Mouse (Mus musculus) left cerebral cortex, postnatal 14 days (tissue): ENCODE measurements at regions not wholly inside any gene's neighbourhood (a gene's known extent, or its start where the extent isn't known, plus 50 kb on each side); places are given as distances from the start of the nearest gene placed in this dataset.

Experiments
- DNase-seq, 2 experiments: peaks; one replicate each; pipeline ENCODE4 v3.0.0; 2021 to 2022; ENCODE audit warnings: low spot score in 2 of 2, mixed read lengths in 1 of 2
- intact Hi-C: fragments of 180-260 bp; cut with DNase I; formaldehyde crosslinking; loops from one replicate; pipeline ENCODE4 v1.15.1; 2025

GRCm38 (mm10) chr4:127862875-127863274 lies 107.9 kb downstream of the CK137956 start:
- DNase-seq = no peak
- intact Hi-C loops = no loop called here

DNA sequence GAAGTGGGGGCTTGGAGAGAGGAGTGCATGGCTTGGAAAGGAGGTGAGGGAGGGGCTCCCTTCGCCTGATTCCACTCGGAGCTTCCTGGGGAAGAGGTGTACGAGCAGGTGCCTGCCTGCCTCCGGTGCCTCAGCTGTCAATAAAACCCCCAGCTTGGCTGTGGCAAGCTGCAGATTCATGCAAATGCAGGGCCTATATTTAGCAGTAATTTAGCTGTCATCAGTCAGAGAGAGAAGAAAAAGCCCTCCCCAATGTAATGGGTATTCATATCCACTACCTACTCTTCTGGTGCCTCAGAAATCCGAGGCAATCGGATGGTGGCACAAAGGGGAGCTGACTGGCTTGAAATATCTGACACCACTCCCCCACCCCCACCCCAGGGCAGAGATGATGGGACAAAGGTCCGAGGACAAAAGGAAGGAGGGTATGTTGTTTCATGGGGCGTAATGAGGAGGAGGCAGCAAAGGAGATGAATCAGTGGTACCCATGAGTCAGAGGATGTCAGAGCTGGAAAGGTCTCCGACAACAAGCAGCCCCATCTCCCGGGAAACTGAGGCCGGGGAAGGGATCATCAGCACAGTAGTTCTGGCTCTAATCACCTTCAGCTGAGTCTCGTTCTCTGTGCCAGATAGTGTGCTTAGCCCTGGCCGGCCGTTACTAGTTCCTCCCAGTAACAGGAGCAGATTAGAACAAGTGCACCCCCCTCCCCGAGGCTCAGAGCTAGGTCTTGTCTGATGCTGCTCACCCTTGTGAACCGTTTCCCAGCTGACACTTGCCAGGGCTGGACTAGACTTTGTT lies 109.2 kb downstream of the CK137956 start:
- intact Hi-C loops = no loop called here
- peak; percentile 59 to 72 for DNase-seq

GRCm38 (mm10) chr4:127860271-127860670 lies 110.5 kb downstream of the CK137956 start:
- DNase-seq = no peak
- intact Hi-C loops = no loop called here

GRCm38 (mm10) chr4:127859505-127859904 lies 111.2 kb downstream of the CK137956 start:
- intact Hi-C loops = no loop called here
- DNase-seq = peak; percentile 27 to 31

DNA sequence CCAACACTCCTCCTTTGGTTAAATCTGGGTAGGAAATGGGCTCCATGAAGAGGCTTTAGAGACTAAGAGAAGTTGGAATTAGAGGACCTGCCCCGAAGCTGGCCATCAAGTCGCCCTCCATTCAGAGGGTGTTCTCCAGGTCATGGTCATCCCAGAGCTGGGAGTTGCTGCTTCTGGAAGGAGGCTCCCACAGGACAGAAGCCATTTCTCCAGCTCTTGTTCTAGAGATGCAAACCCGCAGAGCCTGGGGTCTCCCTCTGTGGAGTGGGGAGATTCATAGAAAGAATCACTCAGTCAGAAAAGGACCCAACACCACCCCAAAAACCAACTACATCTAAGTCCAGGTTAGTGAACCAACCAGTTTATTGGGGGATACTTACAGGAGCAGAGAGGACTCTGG lies 112.2 kb downstream of the CK137956 start:
- DNase-seq = no peak
- intact Hi-C loops = no loop called here

DNA sequence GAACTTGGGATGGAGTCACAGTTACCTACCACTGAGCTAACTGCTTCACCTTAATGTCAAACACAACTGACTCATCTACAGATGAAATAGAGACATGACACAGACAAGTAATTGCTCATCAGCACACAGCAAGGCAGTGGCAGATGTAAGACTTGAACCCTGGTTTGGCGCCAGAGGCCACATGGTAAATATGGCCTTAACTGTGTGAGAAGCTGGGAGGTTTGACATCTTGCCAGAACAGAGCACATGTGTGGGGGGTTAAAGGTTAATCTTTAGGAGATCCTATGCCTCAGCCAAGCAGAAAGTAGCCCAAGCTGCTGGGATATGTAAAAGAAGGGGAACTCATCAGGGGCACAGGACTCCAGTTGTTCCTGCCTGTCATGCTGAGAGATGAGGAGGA lies 114.9 kb downstream of the CK137956 start:
- intact Hi-C loops = no loop called here
- DNase-seq = no peak

- DNase-seq = peak; percentile 14 to 31
- intact Hi-C loops = no loop called here
These were observed 115.9 kb downstream of the CK137956 start for GRCm38 (mm10) chr4:127854776-127855409.

DNA sequence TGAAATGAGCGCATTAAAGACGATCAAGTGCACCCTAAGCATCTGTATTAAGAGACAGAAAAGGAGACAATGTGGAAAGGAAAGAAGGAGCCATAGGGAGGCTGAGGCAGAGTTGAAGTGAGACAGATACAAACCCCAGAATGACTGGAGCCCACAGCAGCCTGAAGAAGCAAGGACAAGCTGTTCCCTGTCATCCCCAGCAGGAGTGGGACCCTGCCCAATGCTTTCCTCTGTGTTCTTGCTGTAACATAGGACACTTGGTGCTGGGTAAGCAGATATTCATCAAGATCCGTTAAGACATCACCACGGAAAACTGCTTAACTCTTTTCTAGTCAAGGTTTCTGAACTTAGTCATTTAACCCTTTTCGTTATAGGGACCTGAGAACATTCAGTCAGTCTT lies 121.4 kb downstream of the CK137956 start:
- intact Hi-C loops = no loop called here
- DNase-seq = no peak

- intact Hi-C loops = no loop called here
- DNase-seq = no peak
These were observed 124.4 kb downstream of the CK137956 start for GRCm38 (mm10) chr4:127846321-127846720.

DNA sequence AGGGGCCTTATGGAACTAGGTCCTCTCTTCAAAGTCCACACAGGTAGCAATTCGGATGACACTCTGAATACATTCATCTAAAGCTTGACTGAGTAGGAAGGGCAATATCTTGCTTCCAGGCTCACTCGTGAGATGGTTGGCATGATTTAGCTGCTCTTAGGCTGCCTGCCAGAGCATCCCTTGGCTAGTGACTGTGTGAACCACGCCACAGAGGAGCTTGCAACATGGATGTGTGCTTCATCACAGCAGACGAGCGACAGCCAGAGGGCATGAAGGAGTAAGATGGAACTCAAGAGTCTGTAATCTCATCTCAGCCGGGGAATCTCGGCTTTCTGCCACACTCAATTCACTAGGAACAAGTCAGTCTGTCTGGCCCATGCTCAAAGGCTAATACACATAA lies 127.3 kb downstream of the CK137956 start:
- peak; percentile 20 to 29 for DNase-seq
- intact Hi-C loops = no loop called here

DNA sequence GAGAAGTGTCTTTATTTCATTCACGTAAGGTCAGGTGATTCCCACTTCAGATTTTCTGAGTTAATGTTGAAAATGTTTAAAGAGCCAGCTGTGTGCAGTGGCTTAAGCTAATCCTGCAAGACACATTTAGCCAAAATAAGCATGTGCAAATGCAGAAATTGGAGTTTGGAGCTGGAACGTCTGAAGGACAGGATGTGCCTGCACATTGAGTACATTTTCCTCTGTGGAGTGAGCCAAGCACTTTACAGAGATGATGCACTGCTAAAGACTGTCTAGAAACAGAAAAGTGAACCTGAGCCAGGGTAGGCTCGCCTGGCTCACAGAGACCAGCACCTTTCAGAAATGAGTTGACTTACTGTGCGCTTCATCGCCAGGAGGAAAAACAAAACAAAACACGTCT lies 137.1 kb downstream of the CK137956 start:
- intact Hi-C loops = no loop called here
- peak; percentile 59 to 77 for DNase-seq

DNA sequence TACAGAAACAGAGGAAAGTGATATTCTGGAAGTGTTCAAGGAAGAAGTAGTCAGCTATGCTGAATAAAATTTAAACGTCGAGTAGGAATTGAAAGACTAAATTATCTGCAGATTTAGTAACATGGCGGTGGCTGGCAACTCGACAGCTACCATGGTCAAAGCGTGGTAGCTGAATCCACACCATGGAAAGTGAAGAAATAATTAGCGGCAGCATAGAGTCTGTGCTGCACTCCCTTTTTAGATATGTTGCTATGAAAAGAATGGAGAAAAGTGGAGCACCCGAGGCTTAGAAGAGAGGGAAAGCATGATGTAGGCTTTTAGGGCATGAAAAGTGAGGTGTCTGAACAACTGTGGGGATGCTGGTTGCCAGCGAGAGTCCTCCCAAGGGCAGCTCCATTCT lies 143.8 kb downstream of the CK137956 start:
- peak in 1 of 2 experiments; percentile 22 for DNase-seq
- intact Hi-C loops = no loop called here

GRCm38 (mm10) chr4:127819501-127819900 lies 151.2 kb downstream of the CK137956 start:
- intact Hi-C loops = loop anchor here (5.0 to 10.0 kb wide), 3 partner anchors 115 to 265 kb away; no protein-coding TSS in a partner anchor
- DNase-seq = no peak

DNA sequence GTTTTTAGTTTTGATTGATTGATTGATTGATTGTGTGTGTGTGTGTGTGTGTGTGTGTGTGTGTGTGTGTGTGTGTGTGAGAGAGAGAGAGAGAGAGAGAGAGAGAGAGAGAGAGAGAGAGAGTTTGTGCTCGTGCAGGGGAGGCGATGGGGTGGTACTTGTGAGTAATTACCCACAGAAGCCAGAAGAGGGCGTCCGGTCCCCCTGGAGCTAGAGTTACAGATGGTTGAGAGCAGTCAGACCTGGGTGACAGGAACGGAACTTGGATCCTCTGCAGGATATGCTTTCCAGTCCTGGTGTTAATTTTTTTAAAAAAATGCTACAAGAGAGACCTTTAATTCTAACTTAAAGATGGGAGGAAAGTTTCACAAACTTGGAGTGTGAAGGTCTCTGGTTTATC lies 151.7 kb downstream of the CK137956 start:
- no peak for DNase-seq
- intact Hi-C loops = loop anchor here (5.0 to 10.0 kb wide), 3 partner anchors 114 to 264 kb away; no protein-coding TSS in a partner anchor

- DNase-seq = no peak
- intact Hi-C loops = loop anchor here (5.0 to 10.0 kb wide), 3 partner anchors 110 to 260 kb away; no protein-coding TSS in a partner anchor
These were observed 156.1 kb downstream of the CK137956 start for GRCm38 (mm10) chr4:127814631-127815030.

DNA sequence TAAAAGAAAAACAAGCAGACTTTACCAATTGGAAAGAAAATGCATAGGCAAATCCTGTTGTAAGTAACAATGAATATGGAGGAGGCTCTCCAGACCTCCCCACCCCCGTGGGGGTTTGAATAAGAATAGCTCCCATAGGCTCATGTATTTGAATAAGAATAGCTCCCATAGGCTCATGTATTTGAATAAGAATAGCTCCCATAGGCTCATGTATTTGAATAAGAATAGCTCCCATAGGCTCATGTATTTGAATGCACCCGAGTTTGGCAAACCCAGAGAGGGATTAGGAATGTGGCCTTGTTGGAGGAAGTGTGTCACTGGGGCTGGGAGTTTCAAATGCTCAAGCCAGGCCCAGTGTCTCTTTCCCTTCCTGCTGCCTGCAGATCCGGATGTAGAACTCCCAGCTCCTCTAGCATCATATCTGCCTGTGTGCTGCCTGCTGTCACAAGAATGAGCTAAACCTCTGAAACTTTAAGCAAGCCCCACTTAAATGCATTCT lies 158.7 kb downstream of the CK137956 start:
- no peak for DNase-seq
- intact Hi-C loops = loop anchor here (10.0 kb wide), 2 partner anchors 107 to 257 kb away; no protein-coding TSS in a partner anchor

GRCm38 (mm10) chr4:127810899-127811510 lies 159.7 kb downstream of the CK137956 start:
- DNase-seq = no peak
- intact Hi-C loops = loop anchor here (10.0 kb wide), 2 partner anchors 106 to 256 kb away; no protein-coding TSS in a partner anchor

DNA sequence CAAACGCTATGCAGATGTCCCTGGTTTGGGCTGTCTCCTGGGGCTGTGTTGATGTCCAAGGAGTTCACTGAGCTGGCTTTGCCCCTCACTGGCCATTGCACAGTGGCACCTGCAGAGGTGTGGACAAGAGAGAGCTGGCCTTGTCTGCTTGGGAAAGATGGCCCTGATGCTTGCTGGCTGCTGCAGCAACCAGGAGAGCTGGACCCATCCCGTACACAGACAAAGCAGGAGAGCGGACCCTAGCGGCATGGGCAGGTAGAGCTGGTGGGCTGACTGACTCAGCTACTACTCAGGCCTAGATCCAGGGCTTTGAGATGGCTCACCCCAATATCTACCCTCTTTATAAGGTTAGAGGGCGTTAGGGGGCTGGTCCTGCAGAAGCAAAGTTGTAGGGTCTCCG lies 161.7 kb downstream of the CK137956 start:
- intact Hi-C loops = no loop called here

GRCm38 (mm10) chr4:127789206-127789605 lies 181.5 kb downstream of the CK137956 start:
- peak; percentile 20 to 29 for DNase-seq
- intact Hi-C loops = no loop called here

More for the DNA sequence above, 161.7 kb downstream of the CK137956 start:
- DNase-seq = no peak

DNA sequence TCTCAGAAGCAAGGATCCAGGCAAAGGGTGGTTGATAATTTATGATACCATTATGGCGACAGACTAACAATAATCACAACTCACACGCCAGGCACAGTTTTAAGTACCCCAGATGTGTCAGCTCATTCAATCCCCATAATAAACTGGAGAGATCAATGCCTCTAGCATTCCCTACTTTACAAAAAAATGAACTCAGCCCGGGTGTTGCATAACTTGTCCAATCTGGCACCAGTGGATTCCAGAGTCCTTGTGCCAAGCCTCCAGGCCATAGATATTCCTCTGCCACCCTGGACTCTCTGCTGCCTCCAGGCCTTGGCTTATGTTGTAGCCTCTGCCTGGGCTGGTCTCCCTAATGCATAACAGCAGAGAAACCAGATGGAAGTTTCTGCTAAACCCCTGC lies 185.0 kb downstream of the CK137956 start:
- no peak for DNase-seq
- intact Hi-C loops = no loop called here
